Mouse (Mus musculus) gastrocnemius, postnatal 14 days (tissue): ENCODE results near the gene Slc6a4. TPM values are rescaled to one million over a fixed set of nuclear protein-coding genes. Genes with fewer than 3 reads are reported as not detected.

Experiments
- microRNA-seq, 2 experiments: library from miRNA; unstranded; fragments of <30 nt; microRNA quantifications; one replicate each; pipeline ENCODE4 v1.2.0; 2021
- total RNA-seq, 2 experiments: library from RNA; stranded (reverse); gene quantifications; 2 replicates each; pipeline ENCODE4 v1.2.3; 2021

Gene Slc6a4
- total RNA-seq, 2 experiments from 2014 or later = 0.40 to 0.49 TPM

Small RNAs within 50 kb of the gene (microRNA-seq; reads per million reads assigned to microRNA genes)
- 716 to 1,424 reads per million in 2 experiments for gene Mir423

Other genes starting within 250 kb of the Slc6a4 start
- 10 to 100 TPM; 20.1 to 21.8 TPM for gene Gosr1, start 235.0 kb upstream of the Slc6a4 start, total RNA-seq
- 10 to 100 TPM; 39.4 to 50.8 TPM for gene Cpd, start 151.6 kb upstream of the Slc6a4 start, total RNA-seq
- gene Tmigd1, start 96.4 kb upstream of the Slc6a4 start, total RNA-seq = under 1 TPM; 0.24 to 0.45 TPM
- gene Blmh, start 73.8 kb upstream of the Slc6a4 start, total RNA-seq = 10 to 100 TPM; 38.8 to 41.7 TPM
- 10 to 100 TPM; 11.2 to 13.7 TPM for gene Nsrp1, start 79.8 kb downstream of the Slc6a4 start, total RNA-seq
- under 1 TPM; 0.18 TPM for gene Efcab5, start 190.4 kb downstream of the Slc6a4 start, total RNA-seq
- 10 to 100 TPM; 38.4 to 42.4 TPM for gene Ssh2, start 217.7 kb downstream of the Slc6a4 start, total RNA-seq